Mouse (Mus musculus) urinary bladder, postnatal 14 days (tissue): ENCODE measurements around the gene Mtus2.
A peak's percentile ranks its signal among the peaks of the same experiment; 100 is the strongest.
"Not testable (repeated sequence)": the region's sequence is repeated elsewhere in the genome, so short reads cannot be mapped to it uniquely, and the experiment has no call there.

Experiments
- DNase-seq: peaks from one replicate; pipeline ENCODE4 v3.0.0; 2021; ENCODE audit warnings: low spot score

Gene Mtus2

DNA sequence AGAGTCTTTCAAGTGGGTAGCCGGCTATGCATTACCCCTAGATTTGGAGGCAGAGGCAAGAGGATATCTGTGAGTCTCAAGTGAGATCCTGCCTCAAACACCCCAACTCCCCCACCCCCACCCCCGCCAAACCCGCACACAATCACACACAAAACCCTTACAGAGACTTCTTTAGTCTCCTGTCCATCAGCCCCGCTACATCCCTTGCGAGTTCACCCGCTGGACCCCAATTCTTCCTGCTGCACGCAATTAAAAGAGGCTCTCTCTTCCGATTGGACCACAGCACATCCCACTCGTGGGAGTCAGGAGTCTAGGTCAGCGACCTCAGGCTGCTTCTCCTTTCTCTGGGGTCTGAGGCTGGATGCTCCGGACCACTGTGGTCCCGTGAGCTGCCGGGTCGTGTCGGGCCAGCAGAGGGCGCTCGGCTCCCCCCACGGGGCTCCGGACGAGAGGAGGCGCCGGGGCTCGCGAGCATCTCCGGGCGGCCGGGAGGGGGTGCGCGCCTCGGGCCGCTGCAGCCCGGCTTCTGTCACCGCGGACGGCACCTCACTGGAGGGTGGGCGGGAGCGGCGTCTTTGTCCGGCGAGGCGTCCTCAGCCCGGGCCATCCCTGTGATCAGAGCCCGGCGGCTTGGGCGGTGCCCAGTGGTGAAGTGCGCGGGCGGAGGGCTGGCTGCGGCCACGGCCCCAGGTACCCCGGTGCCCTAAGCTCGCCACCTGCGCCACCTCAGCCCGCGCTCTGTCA is at the start of gene Mtus2:
Gene Mtus2, plus strand, starts transcription at position 500 of the 744 bp plus-strand sequence.
- DNase-seq = peak; percentile 80

- DNase-seq = no peak
Measured at GRCm38 (mm10) chr5:147907851-147908250, 49.3 kb upstream of the Mtus2 start.

- DNase-seq = no peak
Measured at GRCm38 (mm10) chr5:147910807-147911509, 46.2 kb upstream of the Mtus2 start.

DNA sequence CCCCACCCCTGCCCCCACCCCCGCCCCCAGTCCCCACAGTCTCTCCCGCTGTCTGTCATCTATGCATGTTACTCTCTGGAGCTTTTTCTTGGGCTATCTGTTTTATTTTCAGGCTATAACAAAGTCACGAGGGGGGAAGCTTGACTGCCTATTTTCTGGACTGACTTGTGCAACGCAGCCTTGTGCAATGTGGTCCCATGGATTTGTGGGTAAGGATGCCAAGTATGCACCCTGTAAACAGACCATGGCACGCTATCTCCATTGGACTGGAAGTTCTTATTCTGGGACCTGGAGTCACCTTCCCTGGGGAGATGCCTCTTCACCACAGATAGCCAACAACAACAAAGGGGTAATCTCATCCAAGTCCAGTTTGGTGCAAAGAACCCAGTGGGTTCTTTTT is 45.4 kb upstream of the Mtus2 start:
- no peak for DNase-seq

DNA sequence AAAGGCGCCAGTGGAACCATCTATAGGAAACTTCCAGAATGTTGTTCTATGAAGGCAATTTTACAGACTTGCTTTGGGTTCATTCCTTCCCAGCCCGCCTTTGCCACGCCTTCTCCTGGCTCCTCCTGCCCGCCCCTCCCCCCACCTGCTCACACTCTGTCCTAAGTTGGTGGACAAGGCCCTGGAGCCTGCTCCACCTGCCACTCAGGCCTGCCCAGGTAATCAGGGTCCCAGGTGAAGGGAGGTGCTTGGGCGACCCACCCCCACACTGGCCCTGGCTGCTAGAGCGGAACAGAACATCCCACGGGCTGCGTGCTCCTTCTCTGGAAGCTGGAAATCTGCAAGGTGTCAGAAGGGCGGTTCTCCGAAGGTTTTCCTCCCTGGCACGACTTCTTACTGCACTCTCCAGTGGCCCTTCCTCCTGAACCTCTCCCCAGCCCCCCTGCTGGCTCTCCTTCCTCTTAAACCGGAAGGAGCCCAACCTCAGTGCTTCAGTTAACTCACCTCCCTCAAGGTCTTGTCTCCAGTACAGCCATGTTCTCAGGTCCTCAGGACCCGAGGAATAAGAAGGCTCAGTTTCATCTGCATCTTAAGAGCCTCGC is 43.8 kb upstream of the Mtus2 start:
- peak; percentile 36 for DNase-seq

- no peak for DNase-seq
Measured at GRCm38 (mm10) chr5:147915038-147915566, 42.0 kb upstream of the Mtus2 start.

- no peak for DNase-seq
Measured at GRCm38 (mm10) chr5:147916171-147916570, 40.9 kb upstream of the Mtus2 start.

DNA sequence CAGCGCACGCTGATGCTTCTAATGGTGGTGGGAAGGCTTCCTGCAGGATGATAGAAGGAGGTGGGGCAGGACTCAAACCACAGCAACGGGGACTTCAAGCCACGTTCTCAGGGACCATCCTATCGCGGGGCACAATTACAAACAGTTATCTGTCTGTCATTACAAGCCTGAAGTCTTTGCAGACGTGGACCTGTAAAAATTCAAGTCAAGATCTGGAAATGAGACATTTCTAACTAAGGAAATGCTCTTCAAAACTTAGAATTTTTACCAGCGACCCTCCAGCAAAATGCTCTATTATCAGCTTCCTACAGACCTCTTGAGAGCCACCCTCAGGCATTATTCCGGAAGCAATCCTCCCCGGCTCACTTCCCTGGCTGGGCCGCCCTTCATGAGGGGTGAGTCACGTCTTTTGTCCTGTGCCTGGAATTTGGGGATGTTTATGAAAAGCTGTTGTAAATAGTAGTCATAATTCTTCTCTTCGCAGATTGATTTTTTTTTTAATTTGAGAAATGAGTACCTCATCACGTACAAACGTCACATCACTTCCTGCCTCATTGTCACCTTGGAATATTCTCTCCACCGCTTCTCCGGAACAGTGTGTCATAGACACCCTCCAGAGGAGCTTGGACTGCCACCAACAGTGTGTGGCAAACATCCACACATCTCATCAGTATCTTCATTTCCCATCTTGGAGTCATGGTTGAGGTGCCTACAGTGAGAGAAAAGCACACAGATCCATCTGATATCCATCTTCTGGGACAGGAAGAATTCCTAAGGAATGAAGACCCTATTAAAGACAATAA is 38.9 kb upstream of the Mtus2 start:
- no peak for DNase-seq

GRCm38 (mm10) chr5:147924621-147925020 is 32.5 kb upstream of the Mtus2 start:
- no peak for DNase-seq

GRCm38 (mm10) chr5:147925935-147926604 is 31.1 kb upstream of the Mtus2 start:
- DNase-seq = no peak

DNA sequence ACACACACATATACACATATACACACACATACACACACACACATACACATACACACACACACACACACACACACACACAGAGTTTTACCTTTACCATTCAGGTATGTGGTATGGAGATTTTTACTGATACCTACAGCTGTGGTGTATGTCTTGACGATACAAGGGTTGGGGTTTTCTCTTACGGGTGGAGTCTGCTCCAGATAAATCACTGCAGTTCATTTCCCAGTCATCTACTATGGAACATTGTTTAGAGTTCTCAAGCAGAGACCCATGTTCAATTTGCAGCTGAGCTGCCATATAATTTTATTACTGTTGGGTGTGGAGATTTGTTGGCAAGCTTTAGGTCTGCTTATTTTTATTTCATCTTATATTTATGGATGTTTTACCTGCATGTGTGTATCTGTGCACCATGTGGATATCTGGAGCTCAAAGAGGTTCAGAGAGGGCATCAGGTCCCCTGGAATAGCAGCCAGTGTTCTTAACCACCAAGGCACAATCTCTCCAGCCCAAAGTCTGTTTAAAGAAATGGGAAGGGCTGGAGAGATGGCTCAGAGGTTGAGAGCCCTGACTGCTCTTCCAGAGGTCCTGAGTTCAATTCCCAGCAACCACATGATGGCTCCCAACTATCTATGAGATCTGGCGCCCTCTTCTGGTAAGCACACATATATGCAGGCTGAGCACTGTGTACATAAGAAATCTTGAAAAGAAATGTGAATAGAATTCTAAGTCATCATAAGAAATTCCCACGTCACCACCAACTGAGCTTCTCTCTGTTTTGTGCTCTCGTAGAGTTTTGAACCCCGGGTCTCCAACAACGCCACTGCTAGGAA is 28.2 kb upstream of the Mtus2 start:
- DNase-seq = no peak

DNA sequence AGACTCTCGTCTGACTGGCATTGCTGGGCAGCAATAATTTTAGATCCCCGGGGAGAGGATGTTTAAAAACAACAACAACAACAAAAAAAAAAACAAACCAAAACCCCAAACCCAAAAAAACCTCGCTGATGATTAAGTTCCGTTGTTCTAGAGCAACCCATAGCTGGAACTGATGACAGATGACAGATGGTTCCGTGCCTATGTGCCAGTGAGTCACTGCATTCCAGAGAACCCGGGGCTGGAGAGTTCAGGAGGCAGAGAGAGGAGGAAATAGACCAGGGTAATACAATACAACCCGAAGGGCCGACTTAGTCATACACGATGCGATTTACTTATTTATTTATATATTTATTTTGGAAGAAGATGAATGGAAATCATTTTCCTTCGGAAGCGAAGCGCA is 22.0 kb upstream of the Mtus2 start:
- no peak for DNase-seq

DNA sequence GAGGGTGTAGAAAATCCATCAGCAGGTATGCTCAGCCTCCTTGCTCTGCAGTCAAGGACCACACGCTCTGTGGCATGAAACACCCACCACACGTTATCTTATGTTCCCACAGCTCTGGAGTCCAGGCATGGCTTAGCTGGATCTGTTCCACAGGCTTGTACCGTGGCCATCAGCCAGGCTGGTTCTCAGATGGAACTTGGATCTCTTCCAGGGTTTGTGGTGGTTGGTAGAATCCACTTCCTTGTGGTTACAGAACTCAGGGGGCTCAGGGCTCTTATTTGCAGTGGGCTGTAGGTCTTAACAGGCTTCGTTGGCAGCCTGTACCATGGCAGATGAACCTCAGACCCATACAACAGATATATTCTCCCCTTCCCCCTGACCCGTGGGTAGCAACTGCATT is 17.9 kb upstream of the Mtus2 start:
- no peak for DNase-seq

GRCm38 (mm10) chr5:147945000-147945666 is 12.0 kb upstream of the Mtus2 start:
- no peak for DNase-seq

- no peak for DNase-seq
Measured at GRCm38 (mm10) chr5:147949881-147950280, 7.2 kb upstream of the Mtus2 start.

- no peak for DNase-seq
Measured at GRCm38 (mm10) chr5:147951751-147952150, 5.4 kb upstream of the Mtus2 start.

DNA sequence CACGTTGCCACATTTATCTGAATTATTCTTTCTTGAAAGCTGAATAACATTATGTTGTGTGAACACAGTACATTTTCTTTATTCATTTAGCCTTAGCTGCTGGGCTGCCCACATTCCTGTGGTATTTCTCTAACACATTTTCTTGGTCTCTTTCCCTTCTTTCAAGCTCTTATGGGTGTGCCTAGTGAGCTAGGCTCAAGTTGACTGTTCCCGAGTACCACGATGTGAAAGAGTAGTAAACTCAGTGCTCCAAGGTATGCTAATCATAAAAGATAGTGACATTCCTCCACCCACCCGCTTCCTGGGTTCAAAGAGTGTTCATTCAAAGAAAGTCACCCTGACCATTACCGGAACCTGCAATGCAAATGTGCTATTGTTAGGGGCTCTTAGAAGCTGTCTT is 3.9 kb upstream of the Mtus2 start:
- not testable (repeated sequence) for DNase-seq

DNA sequence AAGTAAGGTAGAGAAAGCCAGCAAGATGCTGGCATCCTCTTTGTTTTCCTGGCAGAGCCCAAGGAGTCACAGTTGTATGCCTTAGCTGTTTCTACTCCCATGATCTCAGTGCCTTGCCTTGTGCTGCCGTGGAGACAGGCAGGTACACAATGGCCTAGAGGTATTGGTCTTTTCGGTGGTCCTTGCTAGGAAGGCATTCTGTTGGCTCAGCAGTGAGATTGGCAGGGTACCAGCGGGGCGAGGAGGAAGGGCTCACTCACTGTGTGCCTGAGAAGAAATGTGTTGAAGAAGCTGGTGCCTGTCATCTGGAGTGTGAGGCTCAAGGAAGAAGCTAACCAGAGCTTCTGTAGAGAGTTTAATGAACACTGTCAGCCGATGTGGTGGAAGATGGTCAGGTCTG is 1.4 kb upstream of the Mtus2 start:
- no peak for DNase-seq

DNA sequence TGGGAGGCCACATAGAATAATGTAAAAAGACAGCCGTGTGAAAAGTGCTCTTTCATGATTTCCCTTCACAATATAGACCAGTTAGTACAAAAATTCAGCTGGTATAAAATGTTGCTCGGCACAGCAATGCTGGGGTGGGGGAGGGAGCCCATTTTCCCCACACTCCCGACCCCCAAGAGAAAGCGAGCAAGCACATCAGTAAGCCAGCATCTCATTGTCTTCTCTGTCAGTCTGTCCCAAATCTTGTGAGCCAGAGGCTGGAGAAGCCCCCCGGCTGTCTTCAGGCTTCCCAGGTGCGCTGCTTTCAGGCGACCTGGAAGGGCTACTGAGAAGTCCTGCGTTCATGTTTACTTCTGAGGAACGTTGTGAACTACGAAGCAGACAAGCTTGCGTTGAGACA is 699 bp upstream of the Mtus2 start:
- DNase-seq = no peak
